Mouse (Mus musculus): ENCODE measurements around the gene Atg2a. TPM values are rescaled to one million over a fixed set of nuclear protein-coding genes. Genes with fewer than 3 reads are reported as not detected.

Atg2a gene
- polyA plus RNA-seq (2015; fragmentation: Nextera tagmentation; extraction: Ambion mirVana) = 8.9 and 9.3 TPM in 2 replicates

DNA sequence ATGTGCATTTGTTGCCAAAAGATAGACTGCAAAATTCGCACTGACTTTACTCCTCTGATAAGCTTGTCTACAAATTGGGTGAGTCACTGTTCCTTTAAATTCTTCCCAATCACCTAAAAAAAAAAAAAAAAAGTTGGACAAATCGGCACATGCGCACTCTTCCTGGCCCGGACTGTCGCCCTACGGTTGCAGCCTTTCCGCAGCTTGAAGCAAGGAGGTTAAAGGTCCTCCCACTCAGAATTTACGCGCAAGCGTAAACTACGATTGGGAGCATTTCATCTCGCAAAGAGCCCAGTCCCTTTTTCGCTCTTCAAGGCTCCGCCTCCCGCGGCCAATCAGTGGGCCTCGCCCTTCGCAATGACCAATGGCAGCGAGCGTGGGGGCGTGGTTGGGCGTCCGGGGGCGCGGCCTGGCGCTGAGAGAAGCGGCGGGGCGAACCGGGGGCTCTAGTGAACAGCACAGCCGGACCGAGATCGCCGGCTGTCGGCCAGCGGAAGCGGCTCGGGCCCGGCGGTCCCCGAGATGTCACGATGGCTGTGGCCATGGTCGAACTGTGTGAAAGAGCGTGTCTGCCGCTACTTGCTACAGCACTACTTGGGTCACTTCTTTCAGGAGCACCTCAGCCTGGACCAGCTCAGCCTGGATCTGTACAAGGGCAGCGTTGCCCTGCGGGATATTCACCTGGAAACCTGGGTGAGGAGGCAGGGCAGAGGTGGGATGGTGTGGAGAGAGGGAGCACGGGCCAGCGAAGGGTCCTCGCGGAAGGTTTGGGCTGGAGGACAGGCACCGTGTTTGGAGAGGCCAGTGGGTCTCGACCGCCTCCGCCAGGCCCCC, at the start of gene Atg2a:
Gene Atg2a (plus strand): TSS at position 395 of the 834 bp plus-strand sequence.
- WGBS = under 1% methylated on average over 55 of the region's 55 CpGs
- peak within 1 kb of the TSS; percentile 74 for H3K27ac ChIP-seq
- peak within 1 kb of the TSS; percentile 89 for H3K4me2 ChIP-seq
- H3K4me3 ChIP-seq = peak within 1 kb of the TSS; percentile 74
- ATAC-seq (ENCODE audit: borderline replicate concordance, extremely low read depth, low FRiP score, low TSS enrichment) = peak; percentile 91
- peaks cover 19% of the 10 kb centered on the region for H3K4me1 ChIP-seq
- peaks cover 20% of the 10 kb centered on the region for H3K36me3 ChIP-seq
- H3K9me3 ChIP-seq = no peaks in the 10 kb centered on the region
- peak within 1 kb of the TSS; percentile 90 for H3K9ac ChIP-seq
- no peaks in the 10 kb centered on the region for H3K27me3 ChIP-seq

DNA sequence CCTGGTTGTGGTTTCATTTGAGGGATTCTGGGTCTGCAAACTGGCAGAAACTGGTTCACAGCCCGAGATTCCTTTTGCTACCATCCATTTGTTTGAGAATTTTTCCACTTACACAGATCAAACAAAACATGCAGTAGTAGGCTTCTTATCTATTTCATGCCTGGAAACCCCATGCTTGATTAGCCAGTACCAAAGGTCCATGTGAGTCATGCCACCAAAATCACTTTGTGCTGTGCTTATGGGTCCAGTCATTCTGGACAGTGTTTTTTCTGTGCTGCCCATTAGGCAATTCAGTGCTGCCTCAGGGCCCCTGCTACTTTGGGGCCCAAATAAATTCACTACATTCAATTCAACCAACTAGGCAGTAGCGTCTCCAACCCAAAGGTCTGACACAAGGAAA, 37.2 kb upstream of the Atg2a start:
- ATAC-seq (ENCODE audit: borderline replicate concordance, extremely low read depth, low FRiP score, low TSS enrichment) = no peak
- Histone ChIP-seq H3K4me2 (no peak overlapping the region), H3K9me3 (no peaks in the 10 kb centered on the region), H3K4me3 (no peak overlapping the region), H3K4me1 (no peaks in the 10 kb centered on the region), H3K27ac (no peak overlapping the region), H3K36me3 (no peaks in the 10 kb centered on the region), H3K9ac (no peak overlapping the region), H3K27me3 (0 out of 2 replicates have a peak, but pooled peaks cover 3% of the 10 kb centered on the region)
- WGBS = 60% methylated on average over 2 of the region's 2 CpGs

DNA sequence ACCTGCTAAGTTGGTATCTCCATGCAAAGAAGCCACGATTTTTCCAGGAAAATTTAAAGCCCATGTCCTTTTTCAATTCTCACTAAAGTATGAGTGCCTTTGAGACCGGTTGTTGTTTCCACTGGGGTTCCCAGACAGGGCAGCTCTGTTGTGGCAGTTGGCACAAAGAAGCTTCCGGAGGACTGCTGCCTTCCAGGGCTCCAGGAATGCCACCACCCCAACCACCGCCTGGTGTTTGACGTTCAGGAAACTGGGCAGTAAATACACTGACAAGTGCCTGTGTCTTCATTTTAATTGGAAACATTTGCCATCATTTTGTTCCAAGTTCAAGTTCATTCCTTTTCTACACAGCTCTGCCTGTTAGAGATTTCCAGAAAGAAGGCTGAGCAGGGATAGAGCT, 34.8 kb upstream of the Atg2a start:
- Histone ChIP-seq H3K9me3 (no peaks in the 10 kb centered on the region), H3K27me3 (peaks cover 3% of the 10 kb centered on the region; the same call in 1 of the 2 replicates), H3K4me2 (no peak overlapping the region), H3K4me1 (no peaks in the 10 kb centered on the region), H3K27ac (no peak overlapping the region), H3K4me3 (no peak overlapping the region), H3K36me3 (no peaks in the 10 kb centered on the region), H3K9ac (no peak overlapping the region)
- WGBS = 58% methylated on average over 5 of the region's 5 CpGs
- no peak for ATAC-seq (ENCODE audit: borderline replicate concordance, extremely low read depth, low FRiP score, low TSS enrichment)

DNA sequence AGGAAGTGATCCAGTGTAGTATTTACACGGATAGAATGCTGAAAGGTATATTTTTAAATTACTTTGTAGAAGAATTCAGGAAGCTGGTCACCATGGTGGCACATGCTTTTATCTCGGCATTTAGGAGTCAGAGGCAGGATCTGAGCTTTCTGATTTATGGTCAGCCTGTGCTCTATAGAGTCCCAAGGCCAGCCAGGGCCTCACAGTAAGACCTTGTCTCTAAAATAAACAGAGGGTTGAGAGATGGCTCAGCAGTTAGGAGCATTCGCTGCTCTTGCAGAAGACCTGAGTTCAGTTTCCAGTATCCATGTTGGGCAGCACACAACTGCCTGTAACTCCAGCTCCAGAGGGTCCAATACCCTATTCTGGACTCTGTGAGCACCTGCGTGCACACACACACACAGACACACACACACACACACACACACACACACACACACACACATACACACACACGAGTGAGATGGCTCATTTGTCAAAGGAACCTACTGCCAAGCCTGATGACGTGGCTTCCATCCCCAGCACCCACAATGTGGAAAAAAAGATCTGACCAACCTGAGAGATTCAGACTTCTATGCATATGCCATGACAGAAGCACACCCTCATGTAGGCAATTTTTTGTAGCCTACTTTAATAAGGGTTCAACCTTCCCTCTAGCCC, 25.3 kb upstream of the Atg2a start:
- Histone ChIP-seq H3K4me1 (no peaks in the 10 kb centered on the region), H3K27ac (no peak overlapping the region), H3K27me3 (no peaks in the 10 kb centered on the region), H3K4me3 (no peak overlapping the region), H3K9ac (no peak overlapping the region), H3K4me2 (no peak overlapping the region), H3K9me3 (no peaks in the 10 kb centered on the region), H3K36me3 (no peaks in the 10 kb centered on the region)
- no peak for ATAC-seq (ENCODE audit: borderline replicate concordance, extremely low read depth, low FRiP score, low TSS enrichment)
- 51% methylated on average over 6 of the region's 6 CpGs for WGBS

DNA sequence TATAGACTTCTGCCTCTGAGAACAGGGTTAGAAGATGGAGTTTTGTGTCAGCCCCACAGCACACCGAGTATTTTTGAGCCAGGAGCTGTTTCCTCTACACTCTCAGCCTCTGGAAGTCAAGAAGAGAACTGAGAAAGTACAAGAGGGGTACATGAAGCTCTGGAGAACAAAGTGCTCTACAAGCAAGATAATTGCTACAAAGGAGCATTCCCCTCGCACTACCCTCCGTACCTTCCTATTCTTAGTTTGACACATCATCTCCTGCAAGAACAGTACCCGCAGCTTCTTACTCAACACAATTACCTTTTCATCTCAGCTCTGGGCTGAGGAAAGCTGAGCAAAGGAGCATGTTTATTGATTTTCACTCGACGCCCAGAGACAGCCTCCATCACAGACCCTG, 22.9 kb upstream of the Atg2a start:
- Histone ChIP-seq H3K27me3 (no peaks in the 10 kb centered on the region), H3K27ac (no peak overlapping the region), H3K9ac (no peak overlapping the region), H3K4me2 (no peak overlapping the region), H3K4me1 (no peaks in the 10 kb centered on the region), H3K36me3 (no peaks in the 10 kb centered on the region), H3K4me3 (no peak overlapping the region), H3K9me3 (no peaks in the 10 kb centered on the region)
- no peak for ATAC-seq (ENCODE audit: borderline replicate concordance, extremely low read depth, low FRiP score, low TSS enrichment)
- 55% methylated on average over 6 of the region's 6 CpGs for WGBS

DNA sequence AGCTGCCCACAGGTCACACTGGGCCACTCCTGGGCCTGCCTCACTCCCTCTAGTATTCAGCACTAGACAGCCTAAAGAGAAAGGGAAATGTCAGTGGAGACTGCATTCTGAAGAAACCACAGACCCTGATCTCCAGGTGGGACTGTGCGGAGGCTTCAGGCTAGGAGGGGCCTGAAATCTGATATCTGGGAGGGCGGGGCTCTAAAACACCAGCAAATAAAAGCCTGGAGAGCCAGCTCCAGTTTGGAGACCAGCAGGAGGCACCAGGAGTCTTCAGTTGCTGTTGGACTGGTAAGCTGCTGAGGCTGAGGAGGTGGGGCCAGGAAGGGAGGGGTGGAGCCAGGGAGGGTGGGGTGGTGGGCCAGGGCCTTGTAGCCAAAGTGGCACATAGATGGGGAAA, 15.3 kb upstream of the Atg2a start, which contains the start of gene Gpha2:
Gene Gpha2 (plus strand): TSS at position 246 of the 400 bp plus-strand sequence.
- peak; percentile 23; the same call in 1 of the 2 replicates for ATAC-seq (ENCODE audit: borderline replicate concordance, extremely low read depth, low FRiP score, low TSS enrichment)
- WGBS = 10% methylated on average over 2 of the region's 2 CpGs
- H3K4me1 ChIP-seq = no peaks in the 10 kb centered on the region

DNA sequence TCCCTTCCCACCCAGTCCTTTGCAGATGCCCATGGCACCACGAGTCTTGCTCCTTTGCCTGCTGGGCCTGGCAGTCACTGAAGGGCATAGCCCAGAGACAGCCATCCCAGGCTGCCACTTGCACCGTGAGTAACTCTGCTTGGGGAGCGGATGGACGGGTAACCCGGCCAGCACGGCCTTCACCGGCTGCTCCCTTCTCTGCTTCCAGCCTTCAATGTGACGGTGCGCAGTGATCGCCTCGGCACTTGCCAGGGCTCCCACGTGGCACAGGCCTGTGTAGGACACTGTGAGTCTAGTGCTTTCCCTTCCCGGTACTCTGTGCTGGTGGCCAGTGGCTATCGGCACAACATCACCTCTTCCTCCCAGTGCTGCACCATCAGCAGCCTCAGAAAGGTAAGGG, 14.7 kb upstream of the Atg2a start:
- 0 out of 2 replicates have a peak, but pooled peaks cover 3% of the 10 kb centered on the region for H3K36me3 ChIP-seq
- no peak overlapping the region for H3K9ac ChIP-seq
- H3K27me3 ChIP-seq = no peaks in the 10 kb centered on the region
- H3K4me3 ChIP-seq = no peak overlapping the region
- no peak overlapping the region for H3K4me2 ChIP-seq
- no peaks in the 10 kb centered on the region for H3K9me3 ChIP-seq
- no peak overlapping the region for H3K27ac ChIP-seq
- WGBS = 83% methylated on average over 14 of the region's 14 CpGs
- no peak for ATAC-seq (ENCODE audit: borderline replicate concordance, extremely low read depth, low FRiP score, low TSS enrichment)
- H3K4me1 ChIP-seq = no peaks in the 10 kb centered on the region

More for the DNA sequence above, 15.3 kb upstream of the Atg2a start, which contains the start of gene Gpha2:
- Histone ChIP-seq H3K36me3 (0 out of 2 replicates have a peak, but pooled peaks cover 3% of the 10 kb centered on the region), H3K9ac (no peak within 1 kb of the TSS), H3K9me3 (no peaks in the 10 kb centered on the region), H3K4me3 (no peak within 1 kb of the TSS), H3K27ac (no peak within 1 kb of the TSS), H3K27me3 (no peaks in the 10 kb centered on the region), H3K4me2 (no peak within 1 kb of the TSS)

DNA sequence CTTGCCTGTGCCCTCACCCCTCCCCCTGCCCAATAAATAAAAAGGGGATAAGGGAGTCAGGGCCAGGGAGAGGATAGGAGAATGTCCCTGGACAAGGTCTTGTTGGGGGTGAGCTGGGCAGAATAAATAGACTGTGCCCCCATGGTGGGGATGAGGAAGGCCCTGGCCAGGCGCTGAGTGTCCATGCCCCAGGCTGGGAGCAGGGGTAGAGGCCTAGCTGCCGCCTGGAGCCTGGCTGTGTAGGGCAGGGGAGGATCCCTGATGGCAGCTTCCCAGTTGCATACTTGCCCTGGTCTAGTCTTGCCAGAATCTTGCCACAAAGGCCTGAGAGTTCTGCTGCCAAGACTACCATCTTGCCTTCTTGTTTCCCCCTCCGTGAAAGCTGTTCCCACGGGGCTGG, 13.6 kb upstream of the Atg2a start:
- ATAC-seq (ENCODE audit: borderline replicate concordance, extremely low read depth, low FRiP score, low TSS enrichment) = no peak
- H3K9ac ChIP-seq = no peak overlapping the region
- H3K4me1 ChIP-seq = no peaks in the 10 kb centered on the region
- H3K27me3 ChIP-seq = no peaks in the 10 kb centered on the region
- no peak overlapping the region for H3K4me2 ChIP-seq
- H3K27ac ChIP-seq = no peak overlapping the region
- H3K36me3 ChIP-seq = peaks cover 8% of the 10 kb centered on the region; the same call in 1 of the 2 replicates
- no peak overlapping the region for H3K4me3 ChIP-seq
- H3K9me3 ChIP-seq = no peaks in the 10 kb centered on the region
- WGBS = 88% methylated on average over 4 of the region's 4 CpGs

DNA sequence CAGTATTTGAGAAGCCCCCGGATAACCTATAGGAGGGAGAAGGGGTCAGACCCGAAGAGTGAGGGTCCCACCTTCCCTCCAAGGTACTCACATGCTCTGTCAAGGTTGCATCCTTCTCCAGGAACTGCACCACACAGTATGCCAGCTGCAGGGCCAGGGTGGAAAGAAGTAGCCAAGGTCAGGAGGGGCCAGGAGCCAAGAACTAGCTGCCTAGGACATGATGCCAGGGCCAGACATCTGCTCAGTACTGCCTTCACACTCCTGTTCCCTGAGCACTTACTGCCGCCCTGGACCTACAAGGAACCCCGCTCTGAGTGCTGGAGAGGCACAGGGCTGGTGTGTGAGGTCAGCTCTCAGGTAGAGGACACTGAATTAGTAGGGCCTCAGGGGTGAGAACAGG, 11.1 kb upstream of the Atg2a start:
- Histone ChIP-seq H3K27me3 (no peaks in the 10 kb centered on the region), H3K36me3 (peaks cover 8% of the 10 kb centered on the region; the same call in 1 of the 2 replicates), H3K4me1 (peaks cover 15% of the 10 kb centered on the region), H3K9me3 (no peaks in the 10 kb centered on the region), H3K4me3 (no peak overlapping the region), H3K4me2 (no peak overlapping the region), H3K27ac (no peak overlapping the region), H3K9ac (no peak overlapping the region)
- WGBS = 73% methylated on average over 4 of the region's 4 CpGs
- ATAC-seq (ENCODE audit: borderline replicate concordance, extremely low read depth, low FRiP score, low TSS enrichment) = no peak

DNA sequence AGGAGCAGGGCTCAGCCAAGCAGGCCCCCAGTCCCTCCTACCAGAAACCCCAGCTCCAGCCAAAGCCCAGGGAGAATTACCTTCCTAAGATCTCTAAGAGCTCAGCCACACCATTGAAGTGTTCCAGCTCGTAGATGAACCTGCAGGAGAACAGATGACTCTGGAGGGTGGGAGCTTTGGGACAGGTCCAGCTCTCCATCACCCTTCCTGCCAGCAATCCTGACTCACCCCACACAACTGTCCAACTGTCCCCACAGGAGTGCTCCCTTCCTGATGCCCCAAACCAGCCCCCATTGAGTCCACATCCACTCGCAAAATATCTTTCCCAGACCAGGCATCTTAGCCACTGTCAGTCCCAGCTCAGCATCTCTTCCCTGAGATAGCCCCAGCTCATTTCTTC, 10.4 kb upstream of the Atg2a start:
- no peaks in the 10 kb centered on the region for H3K27me3 ChIP-seq
- H3K9me3 ChIP-seq = no peaks in the 10 kb centered on the region
- no peak for ATAC-seq (ENCODE audit: borderline replicate concordance, extremely low read depth, low FRiP score, low TSS enrichment)
- H3K4me3 ChIP-seq = no peak overlapping the region
- peaks cover 8% of the 10 kb centered on the region; the same call in 1 of the 2 replicates for H3K36me3 ChIP-seq
- H3K9ac ChIP-seq = no peak overlapping the region
- peaks cover 15% of the 10 kb centered on the region for H3K4me1 ChIP-seq
- 68% methylated on average over 2 of the region's 2 CpGs for whole genome bisulfite sequencing
- no peak overlapping the region for H3K4me2 ChIP-seq
- no peak overlapping the region for H3K27ac ChIP-seq

DNA sequence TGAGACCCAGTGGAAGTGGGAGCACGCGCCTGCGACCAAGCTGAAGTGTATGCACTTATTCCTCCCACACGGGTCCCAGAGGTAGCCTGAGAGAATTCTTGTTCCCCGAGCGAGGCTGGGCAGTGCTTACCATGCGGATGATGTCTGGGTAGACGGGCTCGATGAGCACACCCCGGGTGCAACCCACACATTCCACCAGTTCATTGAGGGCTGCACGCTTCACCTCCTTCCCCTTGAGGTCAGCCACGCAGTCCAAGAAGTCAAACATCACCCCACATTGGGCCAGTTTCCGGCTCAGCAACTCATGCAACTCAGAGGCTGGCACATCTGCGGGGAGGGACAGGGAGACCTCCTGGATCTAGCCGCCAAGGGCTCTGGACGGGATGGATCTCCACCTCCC, 7.8 kb upstream of the Atg2a start:
- H3K4me1 ChIP-seq = peaks cover 20% of the 10 kb centered on the region
- no peaks in the 10 kb centered on the region for H3K9me3 ChIP-seq
- no peak overlapping the region for H3K27ac ChIP-seq
- WGBS = 79% methylated on average over 16 of the region's 16 CpGs
- H3K4me3 ChIP-seq = no peak overlapping the region
- ATAC-seq (ENCODE audit: borderline replicate concordance, extremely low read depth, low FRiP score, low TSS enrichment) = no peak
- H3K9ac ChIP-seq = no peak overlapping the region
- H3K27me3 ChIP-seq = no peaks in the 10 kb centered on the region
- H3K36me3 ChIP-seq = peaks cover 8% of the 10 kb centered on the region; the same call in 1 of the 2 replicates
- no peak overlapping the region for H3K4me2 ChIP-seq
